Mouse (Mus musculus) midbrain, postnatal 0 days (tissue): Measurements from ENCODE around the gene Mon2. TPM values are rescaled to one million over a fixed set of nuclear protein-coding genes. Genes with fewer than 3 reads are reported as not detected.
"Not testable (repeated sequence)": the region's sequence is repeated elsewhere in the genome, so short reads cannot be mapped to it uniquely, and the experiment has no call there.

Source experiments
- ATAC-seq: fragments of 200-750 bp; cut with Nextera tagmentation; 2 replicates; pipeline ENCODE4 v1.8.0; 2017; ENCODE audit warnings: moderate number of reproducible peaks, mild to moderate bottlenecking, moderate TSS enrichment, moderate library complexity; ENCODE audit not compliant: low FRiP score
- DNase-seq: peaks from one replicate; pipeline ENCODE4 v3.0.0-alpha.2; 2015; ENCODE audit warnings: low spot score
- H3K27ac ChIP-seq: fragments of 300-500 bp; sonication (generic); 2 replicates; pipeline ENCODE4 v1.5.1; 2014; ENCODE audit warnings: low read depth, mild to moderate bottlenecking, low read length, mixed read lengths
- H3K27me3 ChIP-seq: fragments of 300-500 bp; sonication (generic); 2 replicates; pipeline ENCODE4 v1.6.1; 2014; ENCODE audit warnings: low read length, control low read depth, mixed read lengths; ENCODE audit not compliant: insufficient read depth
- H3K36me3 ChIP-seq: fragments of 300-500 bp; sonication (generic); 2 replicates; pipeline ENCODE4 v1.6.1; 2014; ENCODE audit warnings: low read length, control low read depth, mixed read lengths; ENCODE audit not compliant: insufficient read depth
- H3K4me1 ChIP-seq: fragments of 300-500 bp; sonication (generic); 2 replicates; pipeline ENCODE4 v1.6.1; 2014; ENCODE audit warnings: mild to moderate bottlenecking, control low read depth, antibody characterized with exemption, low read length, mixed read lengths; ENCODE audit not compliant: insufficient read depth
- H3K4me2 ChIP-seq: fragments of 300-500 bp; sonication (generic); 2 replicates; pipeline ENCODE4 v1.6.1; 2014; ENCODE audit warnings: low read depth, mild to moderate bottlenecking, low read length, mixed read lengths; ENCODE audit not compliant: poor library complexity, severe bottlenecking
- H3K4me3 ChIP-seq: fragments of 300-500 bp; sonication (generic); 2 replicates; pipeline ENCODE4 v1.5.1; 2014; ENCODE audit warnings: low read depth, mild to moderate bottlenecking, low read length, moderate library complexity
- H3K9ac ChIP-seq: fragments of 300-500 bp; sonication (generic); replicated peaks from 2 replicates; pipeline ENCODE4 v1.6.1; 2014; ENCODE audit warnings: mild to moderate bottlenecking, low read length, moderate library complexity, mixed read lengths; ENCODE audit not compliant: poor library complexity, severe bottlenecking
- H3K9me3 ChIP-seq: fragments of 300-500 bp; sonication (generic); 2 replicates; pipeline ENCODE4 v1.6.1; 2016; ENCODE audit warnings: low read length, control low read depth
- CTCF ChIP-seq: IDR thresholded peaks from 2 replicates; pipeline ENCODE4 v1.5.1; 2016; ENCODE audit warnings: antibody characterized with exemption, mild to moderate bottlenecking
- WGBS: fragments of 180-500 bp; shearing (Covaris S2); extraction: QIAGEN DNeasy Blood & Tissue Kit; methylation state at CpG from one replicate; pipeline ENCODE4 v1.1.7; 2014; 5-methylcytosine and 5-hydroxymethylcytosine counted together
- polyA plus RNA-seq: library from polyadenylated mRNA; unstranded; fragments of >200 nt; fragmentation: Nextera tagmentation; extraction: Ambion mirVana; gene quantifications from 2 replicates; pipeline ENCODE4 v1.2.1, GENCODE M21; 2015
- total RNA-seq: library from RNA; depleted of rRNA; stranded (reverse); fragments of >200 nt; gene quantifications from 2 replicates; pipeline ENCODE4 v1.2.3, GENCODE M21; 2014

Gene Mon2
- total and polyA plus RNA-seq, 2 experiments from 2014 or later = 16.8 to 46.0 TPM

DNA sequence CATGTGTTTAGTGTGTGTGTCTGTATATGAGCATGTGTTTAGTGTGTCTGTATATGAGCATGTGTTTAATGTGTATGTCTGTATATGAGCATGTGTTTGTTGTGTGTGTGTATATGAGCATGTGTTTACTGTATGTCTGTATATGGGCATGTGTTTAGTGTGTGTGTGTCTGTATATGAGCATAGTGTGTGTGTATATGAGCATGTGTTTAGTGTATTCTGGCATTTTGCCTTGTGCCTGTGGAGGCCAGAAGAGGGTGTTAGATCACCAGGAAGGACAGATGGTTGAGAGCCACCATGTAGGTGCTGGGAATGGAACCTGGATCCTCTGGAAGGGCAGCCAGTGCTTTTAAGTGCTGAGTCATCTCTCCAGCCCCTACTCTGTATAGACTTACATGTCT lies 96.9 kb downstream of the Mon2 start:
- Histone ChIP-seq H3K4me1 (peaks cover 10% of the 10 kb centered on the region), H3K9me3 (no peaks in the 10 kb centered on the region), H3K4me3 (no peak overlapping the region), H3K4me2 (no peak overlapping the region), H3K27me3 (no peaks in the 10 kb centered on the region), H3K27ac (no peak overlapping the region), H3K36me3 (no peaks in the 10 kb centered on the region; the same call in 1 of the 2 replicates), H3K9ac (no peak overlapping the region)
- ATAC-seq (no peak), DNase-seq (no peak)
- TF ChIP-seq CTCF = no peak

DNA sequence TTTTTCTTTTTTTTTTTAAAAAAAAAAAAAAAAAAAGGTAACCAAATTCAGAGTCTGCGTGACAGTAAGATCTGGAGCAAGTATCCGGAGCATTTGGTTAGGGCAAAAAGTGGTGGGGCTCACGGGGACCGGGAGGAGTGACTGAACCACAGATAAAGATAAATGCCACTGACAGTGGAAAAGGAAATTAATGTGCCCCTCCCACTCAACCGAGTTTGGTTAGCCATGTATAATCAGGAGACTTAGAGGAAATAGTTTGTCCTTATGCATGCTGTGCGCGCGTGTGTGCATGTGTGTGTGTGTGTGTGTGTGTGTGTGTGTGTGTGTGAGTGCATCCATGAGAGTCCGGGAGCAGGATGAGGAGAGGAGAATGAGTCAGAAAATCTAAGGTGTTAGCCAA lies 100.3 kb downstream of the Mon2 start:
- Histone ChIP-seq H3K27ac (no peak overlapping the region), H3K27me3 (no peaks in the 10 kb centered on the region), H3K4me2 (no peak overlapping the region), H3K9ac (no peak overlapping the region), H3K9me3 (no peaks in the 10 kb centered on the region), H3K4me3 (no peak overlapping the region), H3K4me1 (no peaks in the 10 kb centered on the region), H3K36me3 (no peaks in the 10 kb centered on the region; the same call in 1 of the 2 replicates)
- 78% methylated on average over 9 of the region's 9 CpGs for WGBS
- no peak for DNase-seq
- TF ChIP-seq CTCF = no peak
- no peak for ATAC-seq

GRCm38 (mm10) chr10:122973241-122973640 lies 103.1 kb downstream of the Mon2 start:
- ATAC-seq (no peak), DNase-seq (no peak)
- no peak overlapping the region for H3K4me3 ChIP-seq
- H3K4me2 ChIP-seq = no peak overlapping the region
- H3K36me3 ChIP-seq = no peaks in the 10 kb centered on the region
- no peaks in the 10 kb centered on the region for H3K4me1 ChIP-seq
- H3K27ac ChIP-seq = no peak overlapping the region
- H3K9ac ChIP-seq = no peak overlapping the region
- H3K9me3 ChIP-seq = no peaks in the 10 kb centered on the region
- TF ChIP-seq CTCF = no peak
- no peaks in the 10 kb centered on the region for H3K27me3 ChIP-seq

DNA sequence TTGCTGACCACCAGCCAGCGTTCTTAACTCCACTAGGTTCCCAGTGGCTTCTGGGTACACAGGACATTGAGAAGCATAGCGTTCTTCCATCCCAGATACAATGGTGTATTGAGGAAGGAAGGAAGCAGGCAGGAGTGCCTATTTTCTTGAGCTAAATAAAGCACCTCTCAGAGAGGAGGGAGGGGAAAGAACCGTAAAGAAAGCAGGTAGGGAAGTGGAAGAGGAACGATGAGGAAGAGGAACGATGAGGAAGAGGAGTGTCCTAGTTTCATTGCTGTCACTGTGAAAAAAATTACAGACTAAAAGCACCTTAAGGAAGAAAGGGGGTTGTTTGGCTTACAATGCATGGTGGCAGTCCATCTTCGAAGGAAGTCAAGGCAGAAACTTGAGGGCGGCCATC lies 106.1 kb downstream of the Mon2 start:
- TF ChIP-seq CTCF = no peak
- ATAC-seq (no peak), DNase-seq (no peak)
- no peak overlapping the region for H3K27ac ChIP-seq
- H3K9ac ChIP-seq = no peak overlapping the region
- 87% methylated on average over 7 of the region's 7 CpGs for WGBS
- no peaks in the 10 kb centered on the region for H3K27me3 ChIP-seq
- H3K4me1 ChIP-seq = no peaks in the 10 kb centered on the region
- H3K9me3 ChIP-seq = no peaks in the 10 kb centered on the region
- no peaks in the 10 kb centered on the region for H3K36me3 ChIP-seq
- no peak overlapping the region for H3K4me3 ChIP-seq
- H3K4me2 ChIP-seq = no peak overlapping the region

GRCm38 (mm10) chr10:122966421-122966820 lies 109.9 kb downstream of the Mon2 start:
- H3K4me2 ChIP-seq = no peak overlapping the region
- no peak for TF ChIP-seq CTCF
- H3K4me3 ChIP-seq = no peak overlapping the region
- no peak overlapping the region for H3K9ac ChIP-seq
- no peak overlapping the region for H3K27ac ChIP-seq
- no peaks in the 10 kb centered on the region for H3K36me3 ChIP-seq
- ATAC-seq = no peak
- 84% methylated on average over 7 of the region's 7 CpGs for WGBS
- no peaks in the 10 kb centered on the region for H3K27me3 ChIP-seq
- no peaks in the 10 kb centered on the region for H3K9me3 ChIP-seq
- no peak for DNase-seq
- peaks cover 10% of the 10 kb centered on the region for H3K4me1 ChIP-seq

DNA sequence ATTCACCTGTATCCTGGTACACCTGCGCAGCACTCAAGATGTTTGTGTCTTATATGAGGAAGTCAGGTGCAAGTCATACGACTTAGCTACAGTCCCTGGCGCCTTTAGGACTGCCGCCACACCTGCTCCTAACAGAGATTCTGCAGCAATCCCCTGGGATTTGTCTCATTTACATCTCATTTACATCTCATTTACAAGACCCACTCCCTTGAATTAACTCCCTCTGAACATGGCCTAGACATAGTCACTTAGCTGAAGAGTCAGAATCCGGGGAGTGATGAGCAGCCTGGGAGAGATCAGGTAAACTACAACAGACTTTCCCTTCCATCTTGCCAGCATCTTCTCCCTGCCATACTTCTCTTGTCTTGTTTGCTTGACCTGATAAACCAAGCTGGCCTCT lies 110.7 kb downstream of the Mon2 start:
- DNase-seq, H3K27ac ChIP-seq, H3K4me1 ChIP-seq, H3K4me2 ChIP-seq, H3K9me3 ChIP-seq, H3K9ac ChIP-seq, H3K4me3 ChIP-seq, ATAC-seq, H3K36me3 ChIP-seq, H3K27me3 ChIP-seq: not testable (repeated sequence)
- 49% methylated on average over 4 of the region's 5 CpGs for WGBS
